Mouse (Mus musculus) limb, embryonic 10.5 days (tissue): Measurements from ENCODE around the gene Asl. TPM values are rescaled to one million over a fixed set of nuclear protein-coding genes. Genes with fewer than 3 reads are reported as not detected.
A peak's percentile ranks its signal among the peaks of the same experiment; 100 is the strongest.

Source experiments
- DNase-seq: peaks from one replicate; pipeline ENCODE4 v3.0.0-alpha.2; 2017; ENCODE audit warnings: low spot score
- H3K27ac ChIP-seq: fragments of 300-500 bp; sonication (generic); 2 replicates; pipeline ENCODE4 v1.5.1; 2016; ENCODE audit warnings: mild to moderate bottlenecking
- H3K27me3 ChIP-seq: fragments of 300-500 bp; sonication (generic); 2 replicates; pipeline ENCODE4 v1.6.1; 2016; ENCODE audit warnings: low read depth, mild to moderate bottlenecking; ENCODE audit not compliant: poor library complexity, severe bottlenecking
- H3K36me3 ChIP-seq: fragments of 300-500 bp; sonication (generic); 2 replicates; pipeline ENCODE4 v1.6.1; 2016; ENCODE audit warnings: mild to moderate bottlenecking, moderate library complexity
- H3K4me1 ChIP-seq: fragments of 300-500 bp; sonication (generic); 2 replicates; pipeline ENCODE4 v1.6.1; 2016
- H3K4me3 ChIP-seq: fragments of 300-500 bp; sonication (generic); 2 replicates; pipeline ENCODE4 v1.5.1; 2016; ENCODE audit warnings: mild to moderate bottlenecking, moderate library complexity
- H3K9me3 ChIP-seq: fragments of 300-500 bp; sonication (generic); replicated peaks from 2 replicates; pipeline ENCODE4 v1.6.1; 2016; ENCODE audit warnings: mild to moderate bottlenecking
- WGBS: fragments of 180-500 bp; shearing (Covaris S2); methylation state at CpG from one replicate; pipeline ENCODE4 v1.1.7; 2016; 5-methylcytosine and 5-hydroxymethylcytosine counted together
- polyA plus RNA-seq: library from polyadenylated mRNA; unstranded; fragments of >200 nt; fragmentation: Nextera tagmentation; extraction: Ambion mirVana; gene quantifications from 2 replicates; pipeline ENCODE4 v1.2.1, GENCODE M21; 2016

The Asl gene
- polyA plus RNA-seq, 1 experiment from 2014 or later = 26.1 TPM

GRCm38 (mm10) chr5:130015104-130015503 lies 13.9 kb downstream of the Asl start:
- Histone ChIP-seq H3K4me1 (peaks cover 5% of the 10 kb centered on the region; the same call in 1 of the 2 replicates), H3K27ac (no peak overlapping the region), H3K4me3 (no peak overlapping the region), H3K36me3 (peaks cover 54% of the 10 kb centered on the region), H3K27me3 (no peaks in the 10 kb centered on the region), H3K9me3 (peaks cover 6% of the 10 kb centered on the region; the same call in 1 of the 2 replicates)
- 100% methylated on average over 3 of the region's 3 CpGs for WGBS
- DNase-seq = no peak

GRCm38 (mm10) chr5:130010961-130011360 lies 18.1 kb downstream of the Asl start:
- no peak overlapping the region for H3K27ac ChIP-seq
- WGBS = 96% methylated on average over 5 of the region's 5 CpGs
- no peaks in the 10 kb centered on the region; the same call in 1 of the 2 replicates for H3K4me1 ChIP-seq
- H3K9me3 ChIP-seq = peaks cover 6% of the 10 kb centered on the region; the same call in 1 of the 2 replicates
- H3K36me3 ChIP-seq = peaks cover 43% of the 10 kb centered on the region
- no peak overlapping the region for H3K4me3 ChIP-seq
- DNase-seq = no peak
- H3K27me3 ChIP-seq = no peaks in the 10 kb centered on the region

GRCm38 (mm10) chr5:130009784-130010183 lies 19.3 kb downstream of the Asl start:
- no peak for DNase-seq
- Histone ChIP-seq H3K4me1 (no peaks in the 10 kb centered on the region; the same call in 1 of the 2 replicates), H3K27me3 (no peaks in the 10 kb centered on the region), H3K4me3 (no peak overlapping the region), H3K9me3 (peaks cover 9% of the 10 kb centered on the region; the same call in 1 of the 2 replicates), H3K36me3 (peaks cover 32% of the 10 kb centered on the region), H3K27ac (no peak overlapping the region)
- 93% methylated on average over 4 of the region's 4 CpGs for WGBS

- DNase-seq = no peak
- Histone ChIP-seq H3K4me3 (no peak overlapping the region), H3K9me3 (peaks cover 9% of the 10 kb centered on the region; the same call in 1 of the 2 replicates), H3K27me3 (no peaks in the 10 kb centered on the region), H3K4me1 (peaks cover 5% of the 10 kb centered on the region), H3K27ac (no peak overlapping the region), H3K36me3 (peaks cover 28% of the 10 kb centered on the region)
- WGBS = 79% methylated on average over 6 of the region's 6 CpGs
Observed at GRCm38 (mm10) chr5:130008034-130008590, 20.9 kb downstream of the Asl start.

GRCm38 (mm10) chr5:130007344-130007743 lies 21.7 kb downstream of the Asl start:
- Histone ChIP-seq H3K27ac (no peak overlapping the region), H3K27me3 (no peaks in the 10 kb centered on the region), H3K9me3 (peaks cover 9% of the 10 kb centered on the region; the same call in 1 of the 2 replicates), H3K4me1 (peaks cover 11% of the 10 kb centered on the region), H3K4me3 (no peak overlapping the region), H3K36me3 (peaks cover 22% of the 10 kb centered on the region)
- WGBS = 91% methylated on average over 1 of the region's 1 CpGs
- no peak for DNase-seq

GRCm38 (mm10) chr5:130003229-130003628 lies 25.8 kb downstream of the Asl start:
- WGBS = 42% methylated on average over 7 of the region's 7 CpGs
- Histone ChIP-seq H3K4me3 (peak overlapping the region; percentile 72), H3K27ac (peak overlapping the region; percentile 92), H3K27me3 (no peaks in the 10 kb centered on the region), H3K9me3 (0 out of 2 replicates have a peak, but pooled peaks cover 3% of the 10 kb centered on the region), H3K36me3 (peaks cover 26% of the 10 kb centered on the region), H3K4me1 (peaks cover 26% of the 10 kb centered on the region)
- DNase-seq = peak; percentile 46

- DNase-seq = peak; percentile 87
- peaks cover 26% of the 10 kb centered on the region for H3K4me1 ChIP-seq
- H3K27ac ChIP-seq = peak within 1 kb of the TSS; percentile 92
- WGBS = 1% methylated on average over 39 of the region's 39 CpGs
- peaks cover 33% of the 10 kb centered on the region for H3K36me3 ChIP-seq
- H3K9me3 ChIP-seq = 0 out of 2 replicates have a peak, but pooled peaks cover 3% of the 10 kb centered on the region
- peak within 1 kb of the TSS; percentile 72 for H3K4me3 ChIP-seq
- no peaks in the 10 kb centered on the region for H3K27me3 ChIP-seq
Observed at GRCm38 (mm10) chr5:130002301-130003146, 26.5 kb downstream of the Asl start, which contains the start of gene Gusb. TSS of gene Gusb (minus strand) at chr5:130003049.

- WGBS = 71% methylated on average over 5 of the region's 5 CpGs
- Histone ChIP-seq H3K4me1 (peaks cover 26% of the 10 kb centered on the region), H3K4me3 (peak overlapping the region; percentile 72), H3K9me3 (0 out of 2 replicates have a peak, but pooled peaks cover 3% of the 10 kb centered on the region), H3K36me3 (peaks cover 42% of the 10 kb centered on the region), H3K27ac (peak overlapping the region; percentile 92), H3K27me3 (no peaks in the 10 kb centered on the region)
- DNase-seq = no peak
Observed at GRCm38 (mm10) chr5:130001356-130001987, 27.6 kb downstream of the Asl start.

- Histone ChIP-seq H3K9me3 (0 out of 2 replicates have a peak, but pooled peaks cover 3% of the 10 kb centered on the region), H3K36me3 (peaks cover 50% of the 10 kb centered on the region), H3K27ac (no peak overlapping the region), H3K4me3 (no peak overlapping the region; the same call in 1 of the 2 replicates), H3K4me1 (peaks cover 26% of the 10 kb centered on the region), H3K27me3 (no peaks in the 10 kb centered on the region)
- 93% methylated on average over 12 of the region's 12 CpGs for WGBS
- no peak for DNase-seq
Observed at GRCm38 (mm10) chr5:130000735-130001134, 28.3 kb downstream of the Asl start.

- H3K4me1 ChIP-seq = peaks cover 26% of the 10 kb centered on the region
- 37% methylated on average over 4 of the region's 4 CpGs for WGBS
- peak; percentile 66 for DNase-seq
Observed at GRCm38 (mm10) chr5:129999097-129999496, 29.9 kb downstream of the Asl start.

GRCm38 (mm10) chr5:129997700-129998099 lies 31.3 kb downstream of the Asl start:
- Histone ChIP-seq H3K27me3 (no peaks in the 10 kb centered on the region), H3K36me3 (peaks cover 71% of the 10 kb centered on the region), H3K27ac (no peak overlapping the region), H3K9me3 (no peaks in the 10 kb centered on the region), H3K4me3 (no peak overlapping the region), H3K4me1 (peaks cover 18% of the 10 kb centered on the region)
- DNase-seq = no peak
- 77% methylated on average over 19 of the region's 19 CpGs for WGBS

More at GRCm38 (mm10) chr5:129999097-129999496, 29.9 kb downstream of the Asl start:
- Histone ChIP-seq H3K27me3 (no peaks in the 10 kb centered on the region), H3K9me3 (no peaks in the 10 kb centered on the region), H3K4me3 (no peak overlapping the region), H3K27ac (no peak overlapping the region), H3K36me3 (peaks cover 59% of the 10 kb centered on the region)

GRCm38 (mm10) chr5:129994989-129995388 lies 34.1 kb downstream of the Asl start:
- Histone ChIP-seq H3K27ac (no peak overlapping the region), H3K36me3 (peaks cover 80% of the 10 kb centered on the region), H3K9me3 (no peaks in the 10 kb centered on the region), H3K4me3 (no peak overlapping the region), H3K27me3 (no peaks in the 10 kb centered on the region), H3K4me1 (no peaks in the 10 kb centered on the region)
- no peak for DNase-seq
- 93% methylated on average over 7 of the region's 7 CpGs for WGBS
